Mouse (Mus musculus) bone marrow macrophage, adult 2 months (primary cell): ENCODE results near the gene Gbp3.

Experiments
- CTCF ChIP-seq: IDR thresholded peaks from 2 replicates; pipeline ENCODE4 v1.5.1; 2012; ENCODE audit warnings: low read depth, mild to moderate bottlenecking, low read length, moderate library complexity
- POLR2A ChIP-seq: IDR thresholded peaks from 2 replicates; pipeline ENCODE4 v1.6.1; 2012; ENCODE audit warnings: mild to moderate bottlenecking, low read depth, low read length, borderline replicate concordance

GRCm38 (mm10) chr3:142590431-142591067, 30.7 kb downstream of the Gbp3 start:
- no peak for TF ChIP-seq POLR2A
- TF ChIP-seq CTCF: no peak
